Comparison of ENCODE assay signal across 9 mouse cellular contexts in the genomic region with DNA sequence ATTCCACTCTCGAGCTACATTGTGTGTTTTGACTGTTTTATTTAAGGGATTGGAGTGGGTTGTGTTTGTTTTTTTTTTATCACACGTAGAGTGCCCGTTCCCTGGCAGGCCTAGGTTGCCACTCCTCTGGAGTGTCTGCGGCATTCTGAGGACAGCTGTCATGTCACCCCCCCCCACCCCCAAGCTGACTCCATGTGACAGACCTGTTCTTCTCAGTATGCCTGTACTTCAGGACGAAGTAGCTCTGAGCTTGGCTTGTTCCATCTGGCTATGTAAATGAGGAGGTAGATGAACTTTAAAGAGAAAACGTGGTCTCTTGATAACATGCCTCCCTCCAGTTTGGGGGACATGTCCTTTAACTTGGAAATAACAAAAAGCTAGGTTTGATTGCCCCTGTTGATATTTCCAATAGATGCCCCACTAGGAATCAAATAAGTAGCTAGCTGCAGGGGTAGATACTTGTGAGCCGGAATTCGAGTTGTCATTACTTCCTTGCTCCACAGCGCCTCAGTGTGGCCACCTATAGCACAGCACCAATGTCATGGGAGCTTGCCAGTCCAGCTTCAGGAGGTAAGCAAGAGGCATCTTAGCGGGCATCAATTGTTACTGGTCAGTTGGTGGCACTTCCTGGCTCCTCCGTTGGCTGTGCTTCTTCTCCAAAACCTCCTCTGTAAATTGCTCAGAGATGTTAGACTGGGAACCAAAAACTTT. TPM values are rescaled to one million over a fixed set of nuclear protein-coding genes. Genes with fewer than 3 reads are reported as not detected.
DNase-seq lines count a peak whose midpoint lies in the region; ATAC-seq and TF ChIP-seq lines count a peak whose summit lies in the region.
"Had no signal": no experiment of that assay in that cellular context is flagged by ENCODE, and none has a peak within 500 bp of the region (broad histone marks: within the 10 kb centered on the region; RNA-seq: fewer than 3 reads in every experiment).

No protein-coding gene starts in this region.

- DNase-seq in heart, adult 2 months, result peak; percentile 55 to 73
- peak; percentile 62 for DNase-seq in MEL (ENCODE audit: low read depth, low spot score)
- DNase-seq in cerebellum, adult 18-20 months, result peak; percentile 88 to 92
- peak; percentile 75 for DNase-seq in gastrocnemius, postnatal 10 days
- DNase-seq in layer of hippocampus, adult 9-10 months (ENCODE audit: low spot score), result peak; percentile 52
- peak; percentile 88 for DNase-seq in lung, postnatal 36 days
- peak; percentile 69 to 70 for DNase-seq in thymus, adult 18-20 months

- no peaks in the 10 kb centered on the region for H3K36me3 ChIP-seq in heart, adult 2 months (ENCODE audit: control insufficient read depth, insufficient read depth, low read length)
- H3K36me3 ChIP-seq in heart, embryonic 12.5 days, result no peaks in the 10 kb centered on the region
- H3K36me3 ChIP-seq in MEL (ENCODE audit: control insufficient read depth in 1 of 2, insufficient read depth in 2 of 2, low read length in 2 of 2), result peaks cover 0 to 3% of the 10 kb centered on the region in 2 experiments; a peak in 1 of 4 replicates
- H3K36me3 ChIP-seq: lung, embryonic 15.5 days had no signal

- H3K4me3 ChIP-seq in heart, adult 2 months, result no peak overlapping the region
- H3K4me3 ChIP-seq in heart, embryonic 12.5 days, result no peak overlapping the region
- no peak overlapping the region for H3K4me3 ChIP-seq in MEL (ENCODE audit: control insufficient read depth in 1 of 2, insufficient read depth in 1 of 2, low read depth in 2 of 2, low read length in 2 of 2)
- H3K4me3 ChIP-seq: lung, embryonic 15.5 days had no signal

- no peak for TF ChIP-seq EP300 in heart, adult 2 months (IDR thresholded peaks at IDR 0.05; ENCODE audit: insufficient read depth, low read depth, low read length)
- TF ChIP-seq EP300 in MEL (IDR thresholded peaks at IDR 0.05; ENCODE audit: low read depth in 1 of 2, low read length in 2 of 2), result no peak

- 39% methylated on average over 11 of the region's 11 CpGs for WGBS in heart, adult 2 months
- 32% methylated on average over 11 of the region's 11 CpGs for WGBS in heart, embryonic 12.5 days

- TF ChIP-seq POLR2A in heart, adult 2 months (IDR thresholded peaks at IDR 0.05; ENCODE audit: insufficient read depth, low read depth, low read length), result no peak
- TF ChIP-seq POLR2A in MEL (IDR thresholded peaks at IDR 0.05; ENCODE audit: control insufficient read depth in 1 of 2, insufficient read depth in 1 of 2, low read depth in 1 of 2, low read length in 2 of 2, poor library complexity in 1 of 2), result no peak

- no peak overlapping the region for H3K4me2 ChIP-seq in heart, embryonic 12.5 days
- H3K4me2 ChIP-seq: lung, embryonic 15.5 days had no signal

- peak; percentile 87 for TF ChIP-seq CTCF in heart, adult 2 months (IDR thresholded peaks at IDR 0.05)
- TF ChIP-seq CTCF in MEL (IDR thresholded peaks at IDR 0.05 in 2 of 3, conservative IDR thresholded peaks at IDR 0.05 in 1 of 3; ENCODE audit: control insufficient read depth in 1 of 3, insufficient read depth in 1 of 3, low read depth in 2 of 3, low read length in 3 of 3, poor library complexity in 1 of 3, severe bottlenecking in 1 of 3), result peak; percentile 76 to 89 (median 82)

- H3K4me1 ChIP-seq in heart, adult 2 months (ENCODE audit: control insufficient read depth, insufficient read depth, low read length), result no peaks in the 10 kb centered on the region
- H3K4me1 ChIP-seq in heart, embryonic 12.5 days (replicated peaks), result peaks cover 4% of the 10 kb centered on the region; the same call in 1 of the 2 replicates
- peaks cover 0 to 4% of the 10 kb centered on the region in 2 experiments; a peak in 1 of 4 replicates for H3K4me1 ChIP-seq in MEL (ENCODE audit: control insufficient read depth in 1 of 2, insufficient read depth in 2 of 2, low read length in 2 of 2)
- H3K4me1 ChIP-seq: lung, embryonic 15.5 days had no signal

- intact Hi-C loops in heart, adult 2 months (cut with DNase I), result loop anchor here (2.0 to 10.0 kb wide), 2 partner anchors 44 to 70 kb away; no protein-coding TSS in a partner anchor

- H3K27me3 ChIP-seq in heart, adult 2 months (ENCODE audit: control insufficient read depth, insufficient read depth, low read length), result no peaks in the 10 kb centered on the region; the same call in 1 of the 2 replicates
- H3K27me3 ChIP-seq in heart, embryonic 12.5 days (replicated peaks), result peaks cover 7% of the 10 kb centered on the region; the same call in 1 of the 2 replicates
- no peaks in the 10 kb centered on the region; a peak in 1 of 4 replicates for H3K27me3 ChIP-seq in MEL (ENCODE audit: control insufficient read depth in 1 of 2, insufficient read depth in 2 of 2, low read length in 2 of 2)
- H3K27me3 ChIP-seq: lung, embryonic 15.5 days had no signal

- no peaks in the 10 kb centered on the region for H3K79me2 ChIP-seq in heart, adult 2 months (replicated peaks; ENCODE audit: control insufficient read depth, insufficient read depth, low read length)
- no peaks in the 10 kb centered on the region for H3K79me2 ChIP-seq in MEL (ENCODE audit: control insufficient read depth, insufficient read depth, low read length, poor library complexity)

- peak; percentile 45 for TF ChIP-seq RAD21 in MEL (IDR thresholded peaks at IDR 0.05; ENCODE audit: low read depth, low read length)

- H3K9ac ChIP-seq in heart, adult 2 months (ENCODE audit: low read depth, low read length), result no peak overlapping the region
- H3K9ac ChIP-seq in heart, embryonic 12.5 days, result no peak overlapping the region
- no peak overlapping the region for H3K9ac ChIP-seq in MEL (ENCODE audit: control insufficient read depth, low read depth, low read length, poor library complexity, severe bottlenecking)
- H3K9ac ChIP-seq: lung, embryonic 15.5 days had no signal

- no peak overlapping the region for H3K27ac ChIP-seq in heart, adult 2 months
- H3K27ac ChIP-seq in heart, embryonic 12.5 days (ENCODE audit: poor library complexity, severe bottlenecking), result no peak overlapping the region
- no peak overlapping the region for H3K27ac ChIP-seq in MEL (ENCODE audit: control insufficient read depth, low read depth, low read length)
- H3K27ac ChIP-seq: lung, embryonic 15.5 days had no signal

- H3K9me3 ChIP-seq in heart, embryonic 12.5 days (replicated peaks), result no peaks in the 10 kb centered on the region
- H3K9me3 ChIP-seq in MEL (replicated peaks; ENCODE audit: insufficient read depth, low read length), result no peaks in the 10 kb centered on the region
- H3K9me3 ChIP-seq: lung, embryonic 15.5 days had no signal

- no peak for ATAC-seq in heart, embryonic 12.5 days (ENCODE audit: insufficient number of reproducible peaks, low FRiP score)

TF ChIP-seq in MEL, 35 proteins besides CTCF, POLR2A, EP300 and RAD21:
- TF ChIP-seq ZC3H11A (IDR thresholded peaks at IDR 0.05; ENCODE audit: low read depth, low read length) (peak; percentile 25; the same call in 1 of the 2 replicates), TBP (IDR thresholded peaks at IDR 0.05; ENCODE audit: low read depth, low read length) (no peak), GABPA (IDR thresholded peaks at IDR 0.05; ENCODE audit: low read depth, low read length) (no peak), SMC3 (IDR thresholded peaks at IDR 0.05; ENCODE audit: low read depth, low read length) (peak; percentile 71), UBTF (IDR thresholded peaks at IDR 0.05; ENCODE audit: borderline replicate concordance, insufficient read depth, low read depth, low read length) (no peak), TAL1 (IDR thresholded peaks at IDR 0.05; ENCODE audit: low read length) (no peak)

RNA-seq across cellular contexts. Expression of gene Syt13, which starts 39.7 kb away (rescaled TPM):
- under 1 TPM; 0.36 to 0.47 TPM for total RNA-seq in heart, adult 2 months (2021)
- polyA plus RNA-seq in heart, adult 2 months (2012; rRNA removed), result 0.10 TPM in 1 of 2 replicates, not detected in the other
- 0.52 and 0.63 TPM in 2 replicates for polyA plus RNA-seq in heart, embryonic 12.5 days (2016; fragmentation: Nextera tagmentation; extraction: Ambion mirVana)
- total RNA-seq in MEL (2012; rRNA removed), result not detected in 2 replicates
- polyA plus RNA-seq in MEL (2012; ENCODE audit: insufficient read depth in 1 of 2, insufficient read length in 2 of 2, low read depth in 1 of 2, low replicate concordance in 2 of 2, missing spikeins in 1 of 2), result not detected
- 1 to 10 TPM; 1.0 to 1.1 TPM for total RNA-seq in gastrocnemius, postnatal 10 days (2021)
